Mouse (Mus musculus) spleen, postnatal 10 days (tissue): Measurements from ENCODE around the gene Nmt1.
A peak's percentile ranks its signal among the peaks of the same experiment; 100 is the strongest.

Experiments
- DNase-seq, 2 experiments: peaks; one replicate each; pipeline ENCODE4 v3.0.0; 2021 to 2022; ENCODE audit warnings: low spot score in 2 of 2

Nmt1 gene

GRCm38 (mm10) chr11:103028176-103028891 lies at the start of gene Nmt1, which contains the start of gene Dcakd:
Gene Nmt1, plus strand, starts transcription at chr11:103028190.
Gene Dcakd, minus strand, starts transcription at chr11:103028333.
- peak; percentile 94 to 95 for DNase-seq

GRCm38 (mm10) chr11:102981151-102981890 lies 46.7 kb upstream of the Nmt1 start:
- no peak for DNase-seq

DNA sequence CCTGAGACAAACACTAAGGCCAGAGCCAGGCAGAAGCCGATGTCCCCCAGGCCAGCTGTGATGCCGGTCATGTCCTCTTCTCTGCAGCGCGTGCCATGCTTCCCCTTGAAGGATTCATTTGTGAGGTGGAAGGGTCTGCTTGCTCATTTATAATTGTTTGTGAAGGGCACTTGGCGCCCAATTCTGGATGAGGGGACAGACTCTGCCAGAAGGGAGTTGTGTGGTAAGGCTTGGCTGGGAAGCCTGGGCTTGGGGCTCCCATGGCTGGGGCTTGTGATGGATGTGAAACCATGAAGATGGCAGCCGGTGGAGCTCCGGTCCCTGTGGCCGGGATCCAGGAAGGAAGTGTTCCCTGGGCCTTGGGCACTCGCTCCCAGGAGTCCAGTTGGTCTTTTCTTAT lies 43.9 kb upstream of the Nmt1 start:
- no peak for DNase-seq

DNA sequence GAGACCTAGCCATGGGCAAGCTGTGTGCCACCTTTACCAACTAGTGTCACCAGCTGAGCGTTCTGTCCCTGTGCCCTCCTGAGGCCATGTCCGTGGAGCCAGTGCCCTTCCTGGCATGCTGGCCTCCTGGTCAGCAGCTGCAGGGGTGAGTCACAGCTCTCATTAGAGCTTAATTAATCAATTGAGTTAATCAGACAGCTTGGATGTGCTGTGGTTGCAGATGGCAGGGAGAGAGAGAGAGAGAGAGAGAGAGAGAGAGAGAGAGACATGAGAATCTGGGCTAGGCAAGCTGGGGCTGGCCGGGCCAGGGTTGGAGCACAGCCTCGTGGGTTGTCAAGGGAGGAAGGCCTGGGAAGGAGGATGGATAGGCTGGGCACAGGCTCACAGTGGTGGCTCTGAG lies 43.4 kb upstream of the Nmt1 start:
- DNase-seq: no peak

- DNase-seq: no peak
Measured at GRCm38 (mm10) chr11:102985160-102985559, 42.8 kb upstream of the Nmt1 start.

GRCm38 (mm10) chr11:102989641-102990151 lies 38.3 kb upstream of the Nmt1 start:
- DNase-seq: no peak

- no peak for DNase-seq
Measured at GRCm38 (mm10) chr11:102990152-102990663, 37.8 kb upstream of the Nmt1 start.

GRCm38 (mm10) chr11:102991681-102992080 lies 36.3 kb upstream of the Nmt1 start:
- no peak for DNase-seq

- DNase-seq: peak; percentile 63 to 87
Measured at GRCm38 (mm10) chr11:102992940-102993339, 35.0 kb upstream of the Nmt1 start.

GRCm38 (mm10) chr11:102993420-102994029 lies 34.5 kb upstream of the Nmt1 start:
- no peak for DNase-seq

DNA sequence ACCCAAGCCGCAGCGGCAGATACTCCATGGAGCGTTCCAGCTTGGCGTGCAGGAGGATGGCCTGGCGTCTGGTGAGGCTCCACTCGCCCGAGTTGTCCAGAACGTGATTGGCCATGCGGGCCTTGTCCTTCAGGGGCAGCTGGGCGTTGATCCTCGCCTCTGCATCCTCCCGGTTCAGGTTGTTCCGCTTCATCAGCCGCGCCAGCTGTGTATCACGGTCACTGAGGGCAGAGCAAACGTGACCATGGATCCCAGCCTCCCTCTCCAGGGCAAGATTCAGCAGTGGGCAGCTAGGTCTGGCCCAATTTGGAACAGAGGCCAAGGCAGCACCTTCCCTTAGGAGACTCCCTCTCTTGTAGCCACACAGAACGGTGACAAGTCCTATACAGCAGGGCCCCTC lies 33.0 kb upstream of the Nmt1 start:
- DNase-seq: no peak

DNA sequence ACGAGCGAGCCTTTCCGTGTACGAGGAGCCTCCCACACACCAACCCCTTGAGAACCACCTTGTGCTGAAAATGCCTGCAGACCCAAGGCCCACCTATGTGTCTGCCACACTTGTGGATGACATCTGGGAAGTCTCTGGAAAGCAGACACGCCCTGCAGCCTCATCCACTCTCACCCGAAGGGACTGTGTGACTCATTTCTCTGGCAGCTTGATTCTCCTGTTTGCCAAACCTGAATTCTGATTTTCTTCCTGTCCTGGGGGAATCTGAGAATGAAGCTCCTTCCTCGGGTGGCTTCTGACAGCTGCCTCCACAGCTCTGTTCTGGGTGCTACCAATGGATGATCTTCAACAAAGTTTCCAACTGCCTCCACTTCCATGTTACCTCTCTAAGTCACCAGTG lies 31.6 kb upstream of the Nmt1 start:
- no peak for DNase-seq

DNA sequence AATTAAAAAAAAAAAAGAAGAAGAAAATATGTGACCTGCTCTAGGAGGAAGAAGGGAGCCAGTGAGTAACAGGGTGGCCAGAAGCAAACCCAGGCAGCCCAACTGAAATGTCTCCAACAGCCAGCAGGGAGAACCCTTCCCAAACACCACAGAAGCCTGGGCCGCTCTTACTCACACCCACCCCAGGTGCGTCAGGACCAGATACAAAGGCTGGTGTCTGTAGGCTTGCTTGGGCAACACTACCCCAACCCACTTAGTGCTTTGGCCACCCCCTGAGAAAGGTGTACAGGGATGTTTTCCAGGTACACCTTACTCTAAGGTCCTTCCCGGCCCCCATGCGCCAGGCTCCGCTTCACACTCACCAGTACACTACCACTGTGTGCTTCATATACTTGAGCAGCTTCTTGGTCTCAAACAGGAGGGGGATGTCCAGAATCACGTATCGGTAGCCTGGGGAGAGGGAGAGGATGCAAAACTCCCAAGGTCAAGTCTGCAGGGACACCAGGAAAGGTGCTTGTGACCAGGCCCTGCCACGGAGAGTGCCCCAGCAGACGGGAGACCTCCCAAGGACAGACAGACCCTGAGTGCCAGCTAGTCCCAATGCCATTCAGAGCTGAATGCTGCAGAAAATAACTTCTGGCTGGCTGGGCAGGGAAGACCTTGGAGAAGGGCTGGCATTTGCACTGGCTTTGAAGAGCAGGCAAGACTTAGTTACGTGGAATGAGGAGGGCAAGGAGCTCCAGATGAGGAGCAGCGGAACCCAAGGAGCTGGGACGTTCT lies 30.8 kb upstream of the Nmt1 start:
- no peak for DNase-seq

GRCm38 (mm10) chr11:102998254-102998576 lies 29.8 kb upstream of the Nmt1 start:
- no peak for DNase-seq

DNA sequence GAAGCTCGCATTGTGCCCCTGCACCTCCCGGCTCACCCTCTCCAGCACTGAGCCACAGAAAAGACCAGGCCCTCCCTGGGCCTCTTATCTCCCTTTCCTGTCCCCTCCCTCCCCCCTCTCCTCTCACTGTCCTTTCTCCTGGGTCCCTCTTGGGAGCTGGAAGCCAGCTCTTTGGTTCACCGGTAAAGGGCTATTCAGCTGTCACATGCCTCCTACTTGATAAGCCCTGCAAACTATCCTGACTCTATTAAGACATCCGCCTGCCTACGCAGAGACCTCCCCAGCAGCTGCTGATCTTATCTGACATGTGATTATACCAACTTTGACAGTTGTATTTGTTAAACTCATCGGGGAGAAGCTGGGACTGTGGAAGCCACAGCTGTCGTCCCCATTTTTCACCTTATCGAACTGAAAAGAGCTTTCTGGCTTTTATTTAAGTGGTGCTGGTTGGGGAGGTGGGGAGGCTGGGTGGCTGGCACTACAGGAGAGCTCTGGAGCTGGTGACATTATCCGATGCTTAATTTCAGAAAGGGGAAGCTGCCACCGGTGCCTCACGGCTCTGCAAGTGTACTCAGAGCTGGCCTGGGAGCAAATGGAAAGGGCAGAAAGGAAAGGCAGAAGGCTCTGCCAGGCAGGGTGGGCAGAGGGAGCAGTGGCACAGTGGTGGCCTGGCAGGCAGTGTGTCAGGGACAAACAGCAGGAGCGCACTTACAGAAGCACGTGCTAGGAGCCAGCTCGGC lies 29.2 kb upstream of the Nmt1 start:
- DNase-seq: no peak

GRCm38 (mm10) chr11:102999317-102999970 lies 28.5 kb upstream of the Nmt1 start:
- DNase-seq: no peak

DNA sequence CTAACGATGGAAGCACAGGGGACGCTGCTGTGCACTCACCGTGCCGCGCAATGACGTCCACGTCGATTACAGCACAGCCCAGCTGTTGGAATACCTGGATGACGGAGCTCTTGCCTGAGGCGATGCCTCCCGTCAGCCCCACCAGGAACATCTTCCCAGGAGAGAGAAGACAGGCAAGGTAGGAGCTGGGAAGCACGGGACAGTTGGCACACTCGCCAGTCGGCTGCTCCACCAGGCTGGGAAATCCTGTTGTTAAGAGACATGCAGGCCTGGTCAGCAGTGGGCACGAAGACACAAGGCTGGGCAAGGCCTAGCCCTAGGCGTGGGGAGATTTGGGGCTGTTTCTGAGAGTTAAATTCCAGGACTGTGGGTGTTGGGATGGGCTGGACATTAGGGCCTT lies 27.9 kb upstream of the Nmt1 start:
- DNase-seq: no peak

DNA sequence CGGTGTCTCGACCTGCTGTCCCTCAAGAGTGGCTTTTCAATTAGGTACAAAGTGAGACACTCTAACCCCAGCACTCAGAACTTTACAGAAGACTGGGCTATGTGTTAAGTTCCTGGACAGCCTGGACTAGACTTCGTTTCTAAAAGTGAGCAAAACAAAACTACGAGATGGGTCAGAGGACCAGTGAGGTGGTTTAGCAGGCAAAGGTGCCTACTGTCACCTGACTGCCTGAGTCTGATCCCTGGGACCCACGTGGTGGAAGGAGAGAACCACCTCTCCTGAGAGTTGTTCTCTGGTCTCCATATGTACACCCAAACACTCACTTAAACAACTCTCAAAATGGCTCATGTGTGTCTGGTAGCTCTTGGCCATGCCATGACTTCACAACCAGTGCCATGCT lies 26.9 kb upstream of the Nmt1 start:
- no peak for DNase-seq

- no peak for DNase-seq
Measured at GRCm38 (mm10) chr11:103003210-103003609, 24.8 kb upstream of the Nmt1 start.

DNA sequence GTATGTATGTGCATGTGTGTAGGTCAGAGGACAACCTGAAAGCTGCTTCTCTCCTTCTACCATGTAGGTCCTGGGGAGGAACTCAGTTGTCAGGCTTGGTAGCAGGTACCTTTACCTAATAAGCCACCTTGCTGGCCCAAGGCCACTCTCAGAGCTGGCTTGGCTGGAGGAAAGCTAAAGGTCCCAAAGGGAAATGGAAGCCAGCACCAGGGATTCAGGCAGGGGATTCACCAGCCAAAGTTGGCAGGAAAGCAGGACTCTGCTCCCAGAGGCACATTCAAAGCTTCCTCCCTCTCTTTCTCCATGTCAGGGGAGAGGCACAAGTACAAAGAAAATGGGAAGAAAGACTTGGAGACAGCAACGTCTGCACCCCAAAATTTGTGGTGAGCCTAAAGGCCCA lies 23.1 kb upstream of the Nmt1 start:
- no peak for DNase-seq
